Mouse (Mus musculus): ENCODE data around the gene Tubb4a.

Gene Tubb4a

DNA sequence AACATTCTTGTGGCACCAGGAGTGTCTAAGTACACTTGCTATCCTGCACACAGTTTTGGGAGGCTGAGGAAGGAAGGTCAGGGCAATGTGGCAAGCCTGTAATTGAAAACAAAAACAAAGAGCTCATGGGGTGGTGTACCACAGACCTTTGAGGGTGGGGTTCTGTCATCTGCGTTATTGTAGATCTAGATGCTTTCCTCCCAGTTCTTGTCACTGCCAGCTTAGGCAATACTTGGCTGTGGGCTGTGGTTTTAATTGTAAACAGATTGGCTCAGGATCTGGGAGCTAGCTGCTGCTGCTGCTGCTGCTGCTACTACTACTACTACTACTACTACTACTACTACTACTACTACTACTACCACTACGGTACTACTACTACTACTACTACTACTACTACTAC, 14.7 kb upstream of the Tubb4a start:
- no peak for DNase-seq (ENCODE audit: low spot score in 2 of 2)

DNA sequence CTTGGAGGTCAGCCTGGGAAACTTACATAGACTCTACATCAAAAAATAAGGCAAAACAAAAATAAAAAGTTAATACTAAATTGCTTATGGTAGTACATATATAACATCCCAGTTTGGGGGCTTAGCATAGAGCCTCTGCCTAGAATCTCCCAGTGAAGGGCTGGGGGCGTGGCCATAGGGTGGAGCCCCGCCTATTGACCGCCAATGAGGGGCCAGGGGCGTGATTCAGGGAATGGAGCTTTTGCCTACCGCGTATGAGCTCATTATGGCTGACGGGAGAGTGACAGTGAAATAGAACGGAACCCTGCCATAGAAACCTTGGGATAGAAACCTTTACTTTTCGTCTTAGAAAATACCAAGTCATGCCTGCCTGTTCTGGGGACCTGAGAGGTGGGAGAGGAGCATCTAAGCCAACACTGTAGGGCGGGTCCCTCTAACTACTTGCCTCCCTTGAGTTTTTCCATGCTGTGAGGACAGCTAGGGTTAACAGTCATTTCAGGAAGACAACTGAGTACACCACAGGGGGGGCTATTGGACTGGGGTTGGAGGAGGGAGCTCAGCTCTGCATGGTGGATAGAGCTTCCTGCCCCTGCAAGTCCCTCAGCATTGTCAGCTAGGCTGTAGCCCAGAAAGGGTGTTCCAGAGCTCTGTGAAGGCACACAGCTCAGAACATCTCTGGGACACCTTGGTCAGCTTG, 12.2 kb upstream of the Tubb4a start:
- DNase-seq (ENCODE audit: low spot score in 2 of 2) = no peak

DNA sequence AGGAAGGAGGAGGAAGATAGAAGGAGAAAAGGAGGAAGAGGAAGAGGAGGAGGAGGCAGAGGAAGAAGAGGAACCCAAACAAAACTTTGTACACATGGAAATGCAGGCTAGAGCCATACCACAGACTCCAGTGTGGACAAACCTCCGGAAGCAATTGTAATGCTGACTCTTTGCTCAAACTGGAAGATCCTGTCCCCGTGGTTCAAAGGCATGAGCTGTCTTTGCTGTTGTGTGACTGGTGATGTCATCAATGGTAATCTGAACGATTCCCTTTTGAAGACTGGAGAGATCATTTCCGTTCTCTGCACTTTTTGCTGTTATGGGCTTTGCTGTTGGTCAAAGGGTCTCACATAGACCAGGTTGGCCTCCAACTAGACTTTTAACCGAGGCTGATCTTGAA, 10.7 kb upstream of the Tubb4a start:
- no peak for DNase-seq (ENCODE audit: low spot score in 2 of 2)

DNA sequence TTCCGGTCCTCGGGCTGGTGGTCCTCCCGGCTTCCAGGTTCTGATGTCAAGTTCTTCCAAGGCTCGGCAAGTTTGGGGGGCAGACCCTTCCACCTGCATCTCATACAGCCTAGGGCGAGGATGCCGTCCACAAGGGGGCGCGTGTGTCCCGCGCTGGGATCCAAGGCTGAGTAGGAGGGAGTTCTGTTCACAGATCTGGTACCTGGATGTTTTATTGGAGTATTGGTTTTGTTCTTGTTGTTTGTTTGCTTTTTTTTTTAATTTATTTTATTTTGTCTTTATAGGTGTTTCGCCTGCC, 9.0 kb upstream of the Tubb4a start:
- DNase-seq (ENCODE audit: low spot score in 2 of 2) = peak; percentile 84 to 88

DNA sequence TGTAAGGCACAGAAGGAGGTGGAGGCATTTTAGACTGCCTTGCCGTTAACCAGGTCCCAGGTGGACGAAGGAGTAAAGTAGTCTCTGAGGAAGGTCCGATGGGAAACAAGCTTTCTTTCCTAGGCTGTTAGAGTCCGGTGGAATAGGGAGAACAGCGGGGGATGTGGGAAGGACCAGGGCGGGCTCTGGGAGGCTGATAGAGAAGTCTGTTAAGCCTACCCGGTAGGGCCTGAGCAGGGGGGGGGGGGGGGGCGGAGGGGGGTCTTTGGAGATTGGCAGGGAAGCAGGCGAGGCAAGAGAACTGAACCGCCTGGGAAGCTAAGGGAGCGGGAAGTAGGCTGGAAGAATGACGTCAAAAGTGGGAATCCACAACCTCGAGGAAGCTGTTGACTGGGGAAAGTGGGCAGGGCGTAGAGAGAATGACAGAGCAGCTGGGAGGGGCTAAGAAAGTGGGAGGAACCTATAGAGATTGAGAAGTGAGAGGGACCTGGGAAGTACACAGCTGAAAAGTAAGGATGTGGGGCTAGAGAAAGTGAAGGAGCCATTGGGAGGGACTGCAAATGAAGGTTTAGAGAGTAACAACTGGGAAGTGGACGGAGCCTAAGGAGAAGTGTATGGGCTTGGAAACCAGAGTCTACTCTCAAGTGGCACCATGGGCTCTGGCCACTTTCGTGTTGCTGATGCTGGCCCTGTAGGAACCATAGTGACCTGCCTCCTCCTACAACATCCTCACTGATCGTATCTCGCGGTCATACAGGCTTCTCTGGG, 8.5 kb upstream of the Tubb4a start:
- DNase-seq (ENCODE audit: low spot score in 2 of 2) = no peak

DNA sequence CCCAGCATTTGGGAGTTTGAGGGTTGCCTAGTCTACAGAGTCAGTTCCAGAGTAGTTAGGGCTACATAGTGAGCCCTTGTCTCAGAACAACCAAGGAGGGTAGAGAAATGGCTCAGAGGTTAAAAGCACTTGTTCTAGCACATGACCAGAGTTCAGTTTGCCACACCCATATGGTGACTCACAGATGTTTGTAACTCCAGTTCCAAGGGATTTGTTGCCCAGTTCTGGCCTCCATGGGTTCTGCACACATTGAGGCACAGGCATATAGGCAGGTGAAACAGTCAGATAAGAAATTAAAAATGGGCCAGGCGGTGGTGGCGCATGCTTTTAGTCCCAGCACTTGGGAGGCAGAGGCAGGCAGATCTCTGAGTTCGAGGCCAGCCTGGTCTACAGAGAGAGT, 6.6 kb upstream of the Tubb4a start:
- DNase-seq (ENCODE audit: low spot score in 2 of 2) = no peak

DNA sequence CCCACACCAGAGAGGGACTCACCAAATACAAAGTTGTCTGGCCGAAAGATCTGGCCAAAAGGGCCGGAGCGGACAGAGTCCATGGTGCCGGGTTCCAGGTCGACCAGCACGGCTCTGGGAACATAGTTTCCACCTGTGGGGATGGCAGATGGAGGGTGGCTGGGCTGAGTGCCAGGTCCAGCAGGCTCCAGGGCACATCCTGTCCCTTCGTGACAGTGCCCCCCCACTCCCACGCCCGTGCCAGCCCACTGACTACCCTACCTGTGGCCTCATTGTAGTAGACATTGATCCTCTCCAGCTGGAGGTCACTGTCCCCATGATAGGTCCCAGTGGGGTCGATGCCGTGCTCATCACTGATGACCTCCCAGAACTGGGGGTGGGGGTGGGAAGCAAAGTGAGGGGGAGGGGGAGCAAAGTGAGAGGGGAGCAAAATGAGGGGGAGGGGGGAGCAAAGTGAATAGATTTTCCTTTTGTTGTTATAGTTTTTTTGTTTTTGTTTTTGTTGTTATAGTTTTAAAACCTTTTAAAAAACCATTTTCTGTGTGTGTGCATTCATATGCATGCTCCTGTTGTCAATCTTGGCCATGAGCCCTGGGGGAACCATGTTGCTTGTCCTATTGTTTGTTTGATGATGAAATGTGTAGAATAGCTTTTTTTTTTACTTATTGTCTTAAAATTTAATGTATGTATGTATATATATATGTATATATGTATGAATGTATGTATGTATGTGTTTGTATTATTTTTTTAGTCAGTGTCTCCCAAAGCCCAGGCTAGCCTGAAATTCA, 1.4 kb downstream of the Tubb4a start:
- DNase-seq (ENCODE audit: low spot score in 2 of 2) = peak in 1 of 2 experiments; percentile 46

DNA sequence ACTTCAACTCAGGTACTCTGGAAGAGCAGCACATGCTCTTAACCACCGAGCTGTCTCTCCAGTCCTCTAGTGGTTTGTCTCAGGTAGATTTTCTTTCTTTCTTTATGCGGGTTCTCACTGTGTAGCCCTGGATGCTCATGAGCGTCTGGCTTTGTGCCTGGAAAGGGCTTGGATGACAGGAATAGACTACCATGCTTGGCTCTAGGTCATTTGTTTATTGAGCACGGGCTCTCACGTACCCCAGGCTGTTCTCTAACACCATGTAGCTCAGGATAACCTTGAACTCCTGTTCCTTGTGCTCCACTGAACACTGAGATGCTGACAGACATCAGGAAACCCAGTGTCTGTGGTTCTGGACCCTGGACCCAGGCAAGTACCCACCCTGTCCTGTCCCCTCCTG, 5.1 kb downstream of the Tubb4a start:
- no peak for DNase-seq (ENCODE audit: low spot score in 2 of 2)

DNA sequence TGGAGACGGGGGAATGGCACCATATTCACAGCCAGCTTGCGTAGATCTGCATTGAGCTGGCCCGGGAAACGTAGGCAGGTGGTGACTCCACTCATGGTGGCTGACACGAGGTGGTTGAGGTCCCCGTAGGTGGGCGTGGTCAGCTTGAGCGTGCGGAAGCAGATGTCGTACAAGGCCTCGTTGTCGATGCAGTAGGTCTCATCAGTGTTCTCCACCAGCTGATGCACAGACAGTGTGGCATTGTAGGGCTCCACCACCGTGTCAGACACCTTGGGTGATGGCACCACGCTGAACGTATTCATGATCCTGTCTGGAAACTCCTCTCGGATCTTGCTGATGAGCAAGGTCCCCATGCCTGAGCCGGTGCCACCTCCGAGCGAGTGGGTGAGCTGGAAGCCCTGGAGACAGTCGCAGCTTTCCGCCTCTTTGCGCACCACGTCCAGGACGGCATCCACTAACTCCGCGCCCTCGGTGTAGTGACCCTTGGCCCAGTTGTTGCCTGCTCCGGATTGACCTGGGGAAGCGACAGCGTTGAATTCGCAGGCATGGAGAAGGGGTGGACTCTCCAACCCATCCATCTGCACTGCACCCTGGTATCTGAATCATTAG, 6.2 kb downstream of the Tubb4a start:
- DNase-seq (ENCODE audit: low spot score in 2 of 2) = no peak

DNA sequence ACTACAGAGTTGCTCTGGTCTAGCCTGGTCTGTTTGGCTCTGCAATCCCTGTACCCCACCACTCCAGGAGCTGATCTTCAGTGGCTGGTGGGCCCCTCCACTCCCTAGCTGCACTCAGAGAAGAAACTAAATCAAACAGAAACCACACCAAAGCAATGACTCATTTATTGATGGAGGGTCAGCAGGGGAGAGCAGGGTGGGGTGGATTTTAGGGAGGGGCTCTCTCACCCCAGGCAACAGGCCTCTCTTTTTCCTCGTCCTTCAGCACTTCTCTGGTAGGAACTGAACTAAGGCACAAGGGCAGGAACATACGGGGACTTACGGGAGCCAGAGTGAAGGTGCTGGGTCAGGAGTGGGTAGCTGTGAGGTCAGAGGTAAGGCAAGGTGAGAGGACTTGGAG, 7.7 kb downstream of the Tubb4a start:
- no peak for DNase-seq (ENCODE audit: low spot score in 2 of 2)

DNA sequence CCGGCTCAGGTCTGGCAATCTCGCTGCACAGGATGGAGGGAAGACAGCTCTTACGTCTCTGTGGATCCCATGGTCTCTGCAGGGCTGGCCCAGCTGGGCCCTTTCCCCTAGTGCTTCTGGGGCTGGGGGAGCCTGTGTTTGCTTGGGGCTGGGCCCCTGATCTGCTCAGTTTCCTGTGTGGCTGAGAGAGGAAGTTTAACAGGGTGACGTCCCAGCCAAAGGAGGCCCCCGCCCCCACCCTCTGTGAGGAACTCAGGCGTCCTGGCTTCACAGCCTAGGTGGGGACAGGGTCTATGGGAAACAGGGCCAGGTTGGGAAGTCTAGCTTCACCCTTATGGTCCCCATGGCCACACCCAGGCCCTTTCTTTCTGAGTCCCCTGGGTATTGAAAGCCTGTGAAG, 9.2 kb downstream of the Tubb4a start, which contains the start of gene Dennd1c:
Gene Dennd1c, minus strand, starts transcription at position 179 of the 400 bp plus-strand sequence.
- no peak for DNase-seq (ENCODE audit: low spot score in 2 of 2)

DNA sequence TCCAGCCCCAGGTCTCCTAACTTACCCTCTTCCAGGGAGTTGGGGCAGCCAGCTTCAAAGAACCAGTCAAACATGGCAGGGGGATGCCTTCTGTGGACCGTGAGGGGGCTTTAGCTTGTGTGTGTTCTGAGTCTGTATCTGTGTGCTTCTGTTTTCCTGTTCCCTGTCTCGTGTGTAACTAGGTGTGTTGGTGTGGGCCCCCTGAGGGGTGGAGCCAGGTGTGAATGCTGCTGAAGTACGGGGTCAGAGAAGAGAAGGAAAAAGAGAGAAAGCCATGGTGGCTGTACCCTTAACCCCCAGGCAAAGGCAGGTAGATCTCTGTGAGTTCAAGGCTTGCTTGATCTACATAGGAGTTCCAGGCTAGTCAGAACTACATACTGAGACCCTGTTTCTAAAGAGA, 10.7 kb downstream of the Tubb4a start:
- no peak for DNase-seq (ENCODE audit: low spot score in 2 of 2)

DNA sequence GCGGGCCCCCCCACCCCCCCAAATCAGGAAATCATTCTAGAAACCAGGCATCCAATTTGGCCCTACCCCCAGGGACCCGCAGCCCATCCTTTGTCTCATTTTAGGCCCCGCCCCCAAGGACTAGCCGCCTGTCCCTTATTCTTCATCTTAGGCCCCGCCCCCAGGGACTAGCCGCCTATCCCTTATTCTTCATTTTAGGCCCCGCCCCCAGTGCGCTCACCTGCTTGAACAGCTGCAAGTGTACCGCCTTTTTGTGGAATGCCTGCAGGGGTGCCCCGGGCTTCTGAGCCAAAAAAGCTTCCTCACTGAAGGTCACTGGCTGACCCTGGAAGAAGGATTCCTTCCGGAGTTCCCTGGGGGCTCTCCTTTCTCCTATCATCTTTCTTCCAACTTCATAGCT, 16.9 kb downstream of the Tubb4a start:
- no peak for DNase-seq (ENCODE audit: low spot score in 2 of 2)

DNA sequence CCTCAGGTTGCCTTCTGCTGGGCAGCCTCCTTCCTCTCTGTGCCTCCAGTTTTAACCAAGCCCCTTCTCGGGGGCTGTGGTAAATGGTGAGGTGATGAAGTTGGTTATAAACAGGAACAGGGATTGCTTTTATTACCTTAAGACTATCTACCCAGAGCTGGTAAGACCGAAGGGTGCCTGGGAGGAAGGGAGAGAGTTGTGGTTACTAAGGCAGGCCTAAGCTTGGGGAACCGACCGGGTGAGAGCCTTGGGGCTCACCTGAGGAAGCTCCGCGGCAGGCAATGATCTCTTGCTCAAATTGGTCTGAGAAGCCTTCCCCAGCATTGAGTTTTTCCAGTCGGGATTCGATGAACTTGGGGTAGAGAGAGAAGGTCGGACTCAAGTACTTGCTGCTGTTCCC, 17.3 kb downstream of the Tubb4a start:
- DNase-seq (ENCODE audit: low spot score in 2 of 2) = no peak

DNA sequence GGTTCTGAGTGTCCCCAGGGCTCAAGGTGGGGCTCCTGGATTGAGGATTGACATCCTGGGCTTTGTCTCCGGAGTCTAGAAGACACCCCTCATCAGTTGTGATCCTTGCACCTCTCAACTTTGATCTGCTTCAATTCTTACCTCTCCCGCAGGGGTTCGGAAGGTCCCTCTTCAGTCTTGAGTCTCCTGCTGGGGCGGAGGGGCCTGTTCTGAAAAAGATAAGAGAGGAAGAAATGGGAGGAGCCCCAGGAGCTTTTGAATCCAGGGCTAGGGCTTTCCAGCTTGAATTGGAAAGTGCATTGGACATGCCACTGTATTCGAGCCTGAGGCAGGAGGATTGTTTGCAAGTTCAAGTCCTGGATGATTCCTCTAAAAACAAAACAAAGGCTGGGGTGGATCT, 20.7 kb downstream of the Tubb4a start:
- DNase-seq (ENCODE audit: low spot score in 2 of 2) = no peak

DNA sequence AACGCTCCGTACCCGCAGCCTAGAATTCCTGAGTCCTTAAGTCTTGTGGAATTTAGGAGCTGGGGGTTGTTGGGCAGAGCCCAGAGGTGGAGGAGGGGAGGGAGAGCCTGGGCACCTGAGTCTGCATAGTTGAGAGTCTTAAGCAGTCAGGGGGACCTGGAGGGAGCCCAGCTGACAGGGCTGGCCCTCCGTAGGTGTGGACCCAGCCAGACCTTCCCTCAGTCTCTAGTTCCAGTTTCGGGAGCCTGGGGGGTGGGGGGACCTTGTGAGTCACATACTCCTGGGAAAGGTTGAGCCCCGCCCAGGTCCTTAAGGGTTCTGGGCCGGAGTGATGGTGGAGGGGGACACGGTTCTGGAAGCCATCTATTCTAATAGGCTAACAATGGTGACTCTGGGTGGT, 24.6 kb downstream of the Tubb4a start:
- no peak for DNase-seq (ENCODE audit: low spot score in 2 of 2)

DNA sequence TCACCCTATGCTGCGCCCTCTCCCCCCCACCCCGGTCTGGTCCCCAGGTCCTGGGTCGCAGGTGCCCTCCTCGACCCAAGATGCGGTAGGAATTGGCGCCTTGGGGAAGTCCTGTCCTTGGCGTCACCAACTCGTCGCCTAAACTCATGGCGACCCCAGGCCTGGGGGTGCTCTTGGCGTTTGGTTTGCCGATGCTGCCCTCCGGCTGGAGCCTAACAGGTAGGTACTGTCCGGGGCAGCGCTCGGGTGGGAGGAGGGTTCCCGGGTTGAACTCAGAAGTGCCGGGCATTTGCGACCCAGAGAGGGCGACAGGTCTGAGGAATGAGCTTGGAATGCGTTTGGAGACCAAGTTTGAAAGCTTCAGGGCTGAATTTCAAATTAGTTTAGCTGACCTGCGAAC, 25.0 kb downstream of the Tubb4a start:
- no peak for DNase-seq (ENCODE audit: low spot score in 2 of 2)

DNA sequence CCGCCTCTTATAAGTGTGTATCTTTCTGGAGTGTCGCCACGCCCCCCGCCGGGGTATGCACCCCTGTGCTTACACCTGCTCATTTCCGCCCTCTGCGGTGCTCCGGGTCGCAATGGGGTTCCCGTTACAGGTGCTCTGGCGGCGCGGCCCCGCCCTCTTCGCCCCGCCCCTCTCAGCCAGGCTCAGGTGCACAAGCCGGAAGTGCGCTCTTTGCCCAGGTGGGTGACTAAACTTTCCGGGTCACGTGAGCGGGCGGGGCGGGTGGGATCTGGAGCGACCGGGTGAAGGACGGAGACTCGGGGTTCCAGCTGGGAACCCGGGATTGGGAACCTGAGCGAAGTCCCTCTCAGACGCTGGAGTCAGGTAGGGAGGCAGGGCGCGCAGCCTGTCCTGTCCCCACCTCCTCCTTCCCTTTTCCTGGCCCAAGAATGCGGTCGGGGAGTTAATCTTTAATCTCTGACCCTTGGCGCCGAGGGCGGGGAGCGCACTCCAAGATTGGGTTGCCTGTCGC, 25.5 kb downstream of the Tubb4a start:
- no peak for DNase-seq (ENCODE audit: low spot score in 2 of 2)

DNA sequence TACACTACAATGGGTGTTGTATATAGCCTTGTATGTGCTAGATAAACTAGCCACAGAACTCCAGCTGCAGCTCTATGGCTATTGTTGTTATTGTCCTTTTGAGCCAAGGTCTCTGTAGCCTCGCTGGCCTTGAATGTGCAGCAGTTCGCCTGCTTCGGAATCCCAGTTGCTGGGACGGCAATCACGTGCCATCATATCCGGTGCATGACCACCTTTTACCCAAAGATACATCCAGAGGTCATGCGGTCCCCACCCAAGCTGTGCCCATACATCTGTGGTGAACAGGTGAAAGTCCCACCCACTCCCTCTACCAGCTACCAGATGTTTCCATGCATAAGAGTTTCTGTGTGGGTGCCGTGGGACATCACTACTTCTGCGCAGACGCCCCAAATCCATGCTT, 26.5 kb downstream of the Tubb4a start:
- no peak for DNase-seq (ENCODE audit: low spot score in 2 of 2)

DNA sequence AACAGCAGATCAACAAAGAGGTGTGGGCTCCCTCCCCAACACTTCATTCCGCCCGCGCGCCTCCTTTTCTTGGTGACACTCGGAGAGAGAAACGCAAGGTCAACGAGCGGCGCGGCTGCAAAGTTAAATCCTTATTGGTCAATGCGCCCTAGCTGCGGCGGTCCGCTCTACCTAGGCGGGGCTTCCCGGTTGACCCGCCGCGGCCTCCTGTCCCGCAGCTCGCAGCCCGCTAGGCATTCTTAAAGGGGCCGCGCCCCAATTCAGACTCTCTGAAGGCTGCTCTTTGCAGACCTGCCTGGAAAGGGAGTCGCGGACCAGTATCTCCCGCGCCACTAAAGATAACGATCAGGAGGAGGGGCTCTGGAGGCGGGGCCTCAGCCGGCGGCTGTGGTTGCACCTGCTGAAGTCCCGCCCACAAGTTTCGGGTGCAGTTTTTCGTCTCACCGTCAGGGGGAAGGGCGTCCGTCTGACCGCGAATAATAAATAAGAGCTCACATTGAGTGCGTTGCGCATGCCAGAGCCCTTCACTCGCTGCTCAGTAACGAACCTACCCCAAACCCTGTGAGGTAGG, 27.3 kb downstream of the Tubb4a start:
- peak; percentile 80 to 91 for DNase-seq (ENCODE audit: low spot score in 2 of 2)

DNA sequence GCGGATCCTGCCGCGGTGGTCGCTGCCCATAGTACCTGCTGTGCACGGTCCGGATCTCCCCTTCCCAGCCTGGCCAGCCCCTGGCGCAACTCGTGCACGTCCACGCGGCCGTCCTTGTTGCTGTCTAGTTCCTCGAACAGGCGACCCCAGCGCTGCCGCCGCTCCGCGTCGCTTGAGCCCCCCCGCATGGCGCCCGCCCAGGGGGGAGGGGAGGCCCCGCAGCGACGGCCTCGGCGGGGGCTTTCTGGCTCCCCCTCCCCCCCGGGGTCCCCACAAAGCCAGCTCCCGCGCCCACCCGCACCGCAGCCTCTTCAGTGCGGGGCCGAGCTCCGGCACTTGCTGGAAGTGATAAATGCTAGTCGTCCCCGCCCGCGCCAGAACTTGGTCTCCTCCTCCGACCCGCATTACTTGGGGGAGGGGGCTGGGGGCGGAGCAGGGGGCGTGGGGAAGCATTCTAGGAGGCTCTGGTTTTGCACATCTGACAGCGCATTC, 28.1 kb downstream of the Tubb4a start, which contains the start of gene Slc25a23:
Gene Slc25a23, minus strand, starts transcription at position 378 of the 492 bp plus-strand sequence.
- peak; percentile 65 to 76 for DNase-seq (ENCODE audit: low spot score in 2 of 2)
